Comparison of ENCODE assay signal across 11 mouse cellular contexts in genomic region chr10:119818381-119818780, GRCm38 (mm10).
DNase-seq lines count a peak whose midpoint lies in the region; ATAC-seq lines count a peak whose summit lies in the region.
"Had no signal": no experiment of that assay in that cellular context is flagged by ENCODE, and none has a peak within 500 bp of the region (broad histone marks: within the 10 kb centered on the region; RNA-seq: fewer than 3 reads in every experiment).

No protein-coding gene starts in this region.

- H3K4me2 ChIP-seq in neural tube, embryonic 12.5 days (replicated peaks): peak overlapping the region; percentile 58

- peaks cover 20% of the 10 kb centered on the region for H3K4me1 ChIP-seq in neural tube, embryonic 12.5 days
- H3K4me1 ChIP-seq in midbrain, embryonic 10.5 days: peaks cover 36% of the 10 kb centered on the region

- H3K9ac ChIP-seq in neural tube, embryonic 12.5 days: no peak overlapping the region
- H3K9ac ChIP-seq: lung, embryonic 14.5 days had no signal

- no peak overlapping the region; the same call in 1 of the 2 replicates for H3K27ac ChIP-seq in neural tube, embryonic 12.5 days
- no peak overlapping the region for H3K27ac ChIP-seq in midbrain, embryonic 10.5 days (replicated peaks)

- no peaks in the 10 kb centered on the region for H3K9me3 ChIP-seq in neural tube, embryonic 12.5 days
- no peaks in the 10 kb centered on the region for H3K9me3 ChIP-seq in midbrain, embryonic 10.5 days (replicated peaks)

- 40% methylated on average over 5 of the region's 5 CpGs for WGBS in neural tube, embryonic 12.5 days
- 42% methylated on average over 5 of the region's 5 CpGs for WGBS in midbrain, embryonic 10.5 days

- H3K27me3 ChIP-seq in neural tube, embryonic 12.5 days (replicated peaks): no peaks in the 10 kb centered on the region
- H3K27me3 ChIP-seq in midbrain, embryonic 10.5 days (ENCODE audit: low read depth, poor library complexity, severe bottlenecking): peaks cover 4% of the 10 kb centered on the region; the same call in 1 of the 2 replicates

- no peak overlapping the region for H3K4me3 ChIP-seq in neural tube, embryonic 12.5 days
- H3K4me3 ChIP-seq in midbrain, embryonic 10.5 days: no peak overlapping the region

- peak; percentile 34 for DNase-seq in embryo, embryonic 10.5 days (ENCODE audit: low spot score)
- no peak for DNase-seq in embryo, embryonic 10 days (ENCODE audit: low spot score)
- no peak for DNase-seq in neural tube, embryonic 10.5 days (ENCODE audit: extremely low spot score, low spot score)
- peak; percentile 26 for DNase-seq in midbrain, embryonic 10.5 days (ENCODE audit: low spot score)
- DNase-seq in right cerebral cortex, postnatal 36 days (ENCODE audit: low spot score in 2 of 2): peak; percentile 8 to 24
- DNase-seq in heart, adult 8-10 months (ENCODE audit: low spot score): no peak
- DNase-seq: kidney, postnatal 14 days had no signal

- H3K36me3 ChIP-seq in neural tube, embryonic 12.5 days: no peaks in the 10 kb centered on the region
- H3K36me3 ChIP-seq in midbrain, embryonic 10.5 days: no peaks in the 10 kb centered on the region

- no peak for ATAC-seq in neural tube, embryonic 12.5 days (ENCODE audit: low FRiP score, low read depth)
- ATAC-seq in monocyte, adult 5-6 weeks (replicated peaks; ENCODE audit: insufficient number of reproducible peaks, low FRiP score, low TSS enrichment, poor library complexity, severe bottlenecking): no peak
- ATAC-seq: inflammation-experienced regulatory T-cells, adult 6 months had no signal

Comparison
In these comparisons a context has a peak if more than half of its experiments do, and no peak if none do; other contexts are left out.
1. DNase-seq: peak in embryo, embryonic 10.5 days (single experiment), midbrain, embryonic 10.5 days (single experiment) and right cerebral cortex, postnatal 36 days (2 of 2); none in embryo, embryonic 10 days (single experiment), neural tube, embryonic 10.5 days (single experiment) and heart, adult 8-10 months (single experiment).